Mouse (Mus musculus) cerebral cortex, adult 2 months (tissue): ENCODE data around the gene Ddn.

Source experiments
- WGBS: fragments of 180-500 bp; shearing (Covaris S2); methylation state at CpG from one replicate; pipeline ENCODE4 v1.1.7; 2018; 5-methylcytosine and 5-hydroxymethylcytosine counted together

The Ddn gene

GRCm38 (mm10) chr15:98809390-98809789 lies at the start of gene Ddn:
TSS of gene Ddn (minus strand) at chr15:98809490.
- WGBS, result 58% methylated on average over 3 of the region's 3 CpGs

- WGBS, result 90% methylated on average over 16 of the region's 16 CpGs
These were observed 44.9 kb upstream of the Ddn start for GRCm38 (mm10) chr15:98854214-98854613.

DNA sequence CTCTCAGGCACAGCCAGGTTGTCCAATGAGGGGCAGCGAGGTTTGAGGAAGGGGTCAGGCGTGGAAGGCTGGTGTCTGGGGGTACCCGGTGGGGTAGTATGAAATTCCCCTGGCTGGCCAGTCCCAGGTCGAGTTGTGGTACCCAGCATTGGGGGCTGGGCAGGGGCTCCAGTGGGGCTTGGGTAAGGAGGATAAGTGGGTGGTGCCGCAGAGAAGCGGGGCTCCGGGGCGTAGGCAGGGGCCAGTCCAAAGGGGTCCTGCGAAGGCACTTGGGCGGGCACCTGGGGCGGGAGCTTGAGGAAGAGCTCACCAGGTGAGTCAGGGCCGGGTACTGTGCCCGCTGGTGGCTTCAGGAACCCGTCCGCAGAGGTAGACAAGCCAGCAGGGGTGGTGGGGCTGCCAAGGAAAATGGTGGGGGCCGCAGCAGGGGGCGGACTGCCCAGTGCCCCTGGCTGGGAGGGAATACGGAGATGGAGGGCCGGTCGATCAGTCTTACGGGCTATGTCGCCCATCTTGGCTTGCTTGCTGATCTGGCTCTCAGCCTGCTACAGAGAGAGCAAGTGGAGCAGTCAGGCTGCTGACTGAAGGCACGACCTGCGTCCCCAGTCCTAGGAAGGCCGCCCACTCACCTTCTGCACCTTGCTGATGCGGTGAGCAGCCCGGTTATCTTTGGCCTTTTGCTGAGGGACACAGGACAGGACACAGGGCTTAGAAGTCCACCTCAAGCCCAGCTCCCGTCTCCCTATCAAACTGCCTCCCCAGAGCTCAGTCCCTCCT lies 44.1 kb upstream of the Ddn start:
- WGBS, result 84% methylated on average over 28 of the region's 28 CpGs

DNA sequence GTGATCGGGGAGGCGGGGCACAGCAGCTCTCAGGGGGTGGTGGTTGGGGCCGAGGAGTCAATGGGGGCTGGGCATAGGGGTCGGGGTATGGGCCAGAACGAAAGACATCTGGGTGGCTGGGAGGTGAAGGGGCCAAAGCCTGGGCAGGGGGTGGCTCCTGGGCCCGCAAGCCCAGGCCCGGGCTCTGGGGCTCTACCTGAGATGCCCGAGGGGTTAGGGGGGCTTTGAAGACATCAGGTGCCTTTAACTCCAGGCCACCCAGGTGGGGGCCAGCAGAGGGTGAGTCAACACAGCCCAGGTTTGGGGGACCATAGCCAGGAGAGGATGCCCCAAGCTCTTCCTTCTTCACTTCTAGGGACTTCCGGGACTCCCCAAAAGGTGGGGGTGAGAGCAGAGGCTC lies 43.4 kb upstream of the Ddn start:
- 90% methylated on average over 9 of the region's 9 CpGs for WGBS

DNA sequence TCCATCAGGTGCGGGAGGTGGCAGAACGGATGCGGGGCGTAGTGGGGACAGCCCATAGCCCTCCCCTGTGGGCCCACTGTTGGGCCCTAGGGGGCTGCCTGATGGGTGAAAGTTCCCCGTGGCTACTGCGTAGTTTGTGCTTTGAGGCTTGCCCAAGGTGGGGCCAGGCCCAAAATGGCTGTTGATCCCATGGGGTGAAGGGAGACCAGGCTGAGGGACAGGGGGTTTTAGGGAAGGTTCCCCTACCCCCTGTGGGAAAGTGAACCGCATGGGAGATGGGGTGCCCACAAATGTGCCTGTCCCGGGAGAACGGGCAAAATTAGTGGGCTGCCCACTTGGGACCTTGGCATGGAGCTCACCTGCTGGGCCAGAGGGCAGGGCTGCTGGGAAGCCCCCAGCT lies 42.8 kb upstream of the Ddn start:
- WGBS, result 91% methylated on average over 9 of the region's 9 CpGs

DNA sequence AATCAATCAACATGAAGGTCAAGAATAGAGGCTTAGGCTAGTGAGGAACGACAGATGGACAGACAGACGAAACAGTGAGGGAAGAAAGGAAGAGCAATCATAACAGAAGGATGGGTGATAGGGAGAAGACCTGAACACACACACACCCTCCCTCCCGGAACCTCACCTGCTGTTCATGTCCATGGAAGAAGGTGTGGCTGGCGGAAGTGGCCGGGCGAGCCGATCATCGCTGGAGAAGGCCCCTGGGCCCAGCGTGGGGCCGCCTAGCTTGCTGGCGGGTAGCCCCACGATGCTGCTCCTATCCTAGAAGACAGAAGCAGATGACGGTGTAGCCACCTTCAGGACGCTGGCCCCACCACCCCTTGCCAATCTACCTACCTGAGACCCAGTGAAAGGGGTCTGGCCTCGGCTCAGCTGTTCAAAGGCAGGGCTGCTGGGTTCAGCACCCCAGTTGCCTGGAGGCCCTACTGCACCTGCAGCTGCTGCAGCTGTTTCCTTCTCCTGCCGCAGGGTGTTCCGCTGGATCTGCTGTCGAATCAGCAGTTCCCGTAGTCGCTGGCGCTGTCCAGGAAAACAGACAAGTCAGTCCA lies 42.0 kb upstream of the Ddn start:
- WGBS, result 84% methylated on average over 21 of the region's 21 CpGs

DNA sequence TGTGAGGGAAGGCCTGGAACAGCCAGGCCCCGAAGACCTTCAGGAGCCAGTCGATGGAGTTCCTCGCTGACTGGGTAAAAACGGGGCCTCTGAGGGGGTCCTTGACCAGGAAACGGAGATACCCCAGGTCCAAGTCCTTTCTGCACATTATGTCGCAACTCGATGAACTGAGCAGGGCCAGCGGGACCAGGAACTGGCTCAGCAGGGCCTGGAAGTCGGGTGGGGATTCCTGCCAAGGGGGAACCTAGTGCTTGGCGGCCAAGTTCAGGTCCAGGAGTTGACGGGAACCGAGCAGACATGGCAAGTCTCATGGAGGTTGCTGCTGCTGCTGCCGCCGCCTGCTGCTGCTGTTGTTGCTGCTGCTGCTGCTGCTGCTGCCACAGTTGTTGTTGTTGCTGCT lies 41.4 kb upstream of the Ddn start:
- 80% methylated on average over 12 of the region's 14 CpGs for WGBS

- 86% methylated on average over 16 of the region's 16 CpGs for WGBS
These were observed 40.8 kb upstream of the Ddn start for GRCm38 (mm10) chr15:98849956-98850600.

DNA sequence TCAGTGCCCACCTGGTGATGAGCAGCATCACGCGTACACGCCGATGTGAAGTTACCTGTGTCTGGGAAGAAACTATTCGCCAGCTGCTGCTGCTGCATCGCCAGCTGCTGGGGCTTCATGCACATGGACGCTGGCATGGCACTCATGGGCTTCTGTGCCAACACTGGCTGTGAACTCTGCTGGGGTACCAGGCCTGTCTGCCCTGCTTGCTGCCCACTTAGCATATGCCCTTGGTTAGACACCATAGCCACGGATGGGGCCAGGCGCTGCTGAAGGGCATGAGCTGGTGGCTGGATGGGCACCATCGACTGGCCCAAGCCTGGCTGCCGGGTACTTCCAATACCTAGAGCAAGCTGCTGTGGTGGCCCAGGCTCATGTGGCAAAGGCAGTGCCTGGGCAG lies 39.9 kb upstream of the Ddn start:
- 94% methylated on average over 11 of the region's 11 CpGs for WGBS

DNA sequence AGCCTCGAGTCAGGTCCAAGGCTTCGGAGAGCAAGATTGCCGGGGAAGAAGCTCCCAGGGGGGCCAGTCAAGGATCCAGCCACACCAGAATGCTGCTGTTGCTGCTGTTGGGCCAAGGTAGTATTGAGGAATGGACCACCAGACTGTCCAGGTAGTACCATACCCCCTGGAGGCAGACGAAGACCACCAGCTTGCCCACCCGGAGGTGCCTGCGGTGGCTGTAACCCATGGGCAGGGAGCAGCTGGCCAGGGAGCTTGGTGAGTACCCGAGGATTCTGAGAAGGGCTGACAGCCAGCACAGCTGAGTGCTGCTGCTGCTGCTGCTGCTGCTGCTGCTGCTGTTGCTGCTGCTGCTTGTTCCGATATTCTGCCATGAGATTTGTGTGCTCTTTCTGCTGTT lies 36.9 kb upstream of the Ddn start:
- WGBS, result 80% methylated on average over 8 of the region's 8 CpGs

DNA sequence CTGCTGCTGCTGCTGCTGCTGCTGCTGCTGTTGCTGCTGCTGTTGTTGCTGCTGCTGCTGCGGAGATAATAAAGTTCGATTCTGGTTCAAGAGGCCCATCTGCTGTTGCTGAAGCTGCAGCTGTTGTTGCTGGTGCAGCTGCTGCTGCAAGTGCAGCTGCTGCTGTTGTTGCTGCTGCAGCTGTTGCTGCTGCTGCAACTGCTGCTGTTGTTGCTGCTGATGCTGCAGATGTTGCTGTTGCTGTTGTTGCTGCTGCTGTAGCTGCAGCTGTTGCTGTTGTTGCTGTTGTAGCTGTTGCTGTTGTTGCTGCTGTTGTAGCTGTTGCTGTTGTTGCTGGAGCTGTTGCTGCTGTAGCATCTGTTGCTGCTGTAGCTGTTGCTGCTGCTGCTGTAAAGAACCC lies 35.9 kb upstream of the Ddn start:
- WGBS, result 92% methylated on average over 2 of the region's 2 CpGs

DNA sequence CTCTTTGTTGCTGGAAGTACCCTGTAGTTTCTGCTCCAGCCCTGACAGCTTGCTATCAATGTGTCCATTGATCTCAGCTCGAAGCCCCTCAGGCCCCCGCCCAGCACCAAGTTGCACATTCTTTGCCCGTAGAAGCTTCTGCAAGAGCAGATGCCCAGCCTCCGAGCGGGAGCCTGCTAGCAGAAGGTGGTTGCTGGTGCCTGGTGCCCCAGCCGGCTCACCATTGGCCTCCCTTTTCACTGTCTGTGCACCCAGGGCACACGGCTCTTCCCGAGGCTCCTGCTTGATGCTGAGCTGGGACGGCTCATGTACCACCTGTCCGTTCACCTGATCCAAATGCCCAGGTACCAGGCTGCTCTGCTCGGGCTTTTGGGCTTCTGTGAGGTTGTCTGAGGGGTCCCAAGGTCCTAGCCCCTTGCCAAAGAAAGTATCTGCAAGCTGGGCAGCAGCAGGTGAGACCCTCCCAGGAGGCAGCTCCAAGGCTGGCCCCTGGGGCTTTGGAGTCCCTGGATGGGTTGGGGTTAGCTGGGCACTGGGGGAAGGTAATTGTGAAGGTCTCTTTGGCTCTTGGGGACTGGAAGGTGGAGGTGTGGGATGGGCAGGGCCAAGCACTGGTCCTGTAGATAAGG lies 34.4 kb upstream of the Ddn start:
- 81% methylated on average over 11 of the region's 11 CpGs for WGBS

DNA sequence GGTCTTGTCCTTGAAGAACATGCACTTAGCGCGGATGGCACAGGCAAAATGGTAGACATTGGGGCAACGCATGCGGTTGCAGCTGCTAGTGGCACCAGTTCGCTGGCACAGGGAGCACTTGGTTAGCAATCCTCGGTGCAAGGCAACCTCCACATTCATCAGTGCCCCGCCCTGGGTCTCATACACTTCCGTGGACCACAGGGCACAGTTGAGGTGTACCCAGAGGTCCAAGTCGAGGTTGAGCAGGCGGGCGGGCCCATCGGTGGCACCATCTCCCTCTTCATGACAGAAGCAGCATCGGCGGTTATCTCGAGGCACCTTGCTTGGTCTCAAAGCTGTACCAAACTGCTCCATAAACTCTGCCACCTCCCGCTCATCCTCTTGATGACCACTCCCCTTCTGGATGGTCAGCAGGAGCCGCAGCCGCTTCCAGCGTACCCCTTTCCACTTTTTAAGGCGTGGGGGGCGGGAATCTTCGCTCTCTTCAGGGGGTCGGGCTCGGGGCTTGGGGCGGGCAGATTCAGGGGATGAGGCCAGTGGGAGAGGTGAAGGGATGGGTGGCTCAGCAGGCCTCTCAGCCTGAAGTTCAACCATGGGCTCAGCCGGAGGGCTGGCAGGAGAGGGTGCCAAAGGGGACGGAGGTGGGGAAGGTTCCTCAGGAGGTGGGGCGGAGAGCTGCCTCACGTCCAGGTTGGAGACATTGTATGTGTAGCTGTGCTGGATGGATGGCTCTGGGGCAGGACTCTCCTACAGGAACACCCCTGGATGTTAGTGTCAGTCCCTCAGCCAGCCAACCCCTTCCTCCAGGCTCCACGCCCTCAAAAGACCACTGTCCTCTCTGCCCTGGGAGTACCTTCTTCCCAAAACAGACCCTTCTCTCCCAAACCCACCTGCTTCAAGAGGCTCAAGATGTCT lies 30.6 kb upstream of the Ddn start:
- WGBS, result 95% methylated on average over 30 of the region's 30 CpGs

DNA sequence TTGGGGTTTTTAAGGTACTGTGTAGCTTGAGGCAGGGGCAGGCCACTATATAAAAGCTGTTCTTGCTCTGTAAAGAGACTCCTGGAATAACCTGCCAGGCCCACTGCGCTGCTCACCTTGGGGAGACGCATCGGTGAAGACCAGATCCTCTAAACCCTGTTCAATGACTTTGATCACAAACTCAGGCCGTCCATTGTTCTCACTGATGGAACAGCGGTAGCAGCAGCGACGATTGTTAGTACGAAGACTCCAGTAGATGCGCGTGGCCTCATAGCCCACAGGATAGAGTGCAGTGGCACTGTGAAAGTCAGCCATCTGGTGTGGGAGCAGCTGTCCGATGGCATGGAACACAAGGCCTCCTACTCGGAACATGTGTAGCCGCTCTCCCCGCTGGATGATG lies 29.9 kb upstream of the Ddn start:
- 91% methylated on average over 14 of the region's 14 CpGs for WGBS

DNA sequence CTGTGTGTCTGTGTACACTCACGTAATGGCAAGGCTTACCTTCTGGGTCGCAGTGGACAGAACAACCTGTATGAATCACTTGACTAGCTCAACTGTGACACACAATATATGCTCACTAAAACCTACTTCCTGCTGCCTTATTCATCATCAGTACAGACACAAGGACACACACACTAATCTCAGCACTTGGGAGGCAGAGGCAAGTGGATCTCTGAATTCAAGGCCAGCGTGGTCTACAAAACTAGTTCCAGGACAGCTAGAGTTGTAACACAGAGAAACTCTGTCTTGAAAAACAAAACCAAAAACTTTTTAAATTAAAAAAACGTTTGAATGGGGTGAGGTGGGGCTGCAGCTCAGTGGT lies 28.4 kb upstream of the Ddn start:
- WGBS, result 75% methylated on average over 4 of the region's 4 CpGs

DNA sequence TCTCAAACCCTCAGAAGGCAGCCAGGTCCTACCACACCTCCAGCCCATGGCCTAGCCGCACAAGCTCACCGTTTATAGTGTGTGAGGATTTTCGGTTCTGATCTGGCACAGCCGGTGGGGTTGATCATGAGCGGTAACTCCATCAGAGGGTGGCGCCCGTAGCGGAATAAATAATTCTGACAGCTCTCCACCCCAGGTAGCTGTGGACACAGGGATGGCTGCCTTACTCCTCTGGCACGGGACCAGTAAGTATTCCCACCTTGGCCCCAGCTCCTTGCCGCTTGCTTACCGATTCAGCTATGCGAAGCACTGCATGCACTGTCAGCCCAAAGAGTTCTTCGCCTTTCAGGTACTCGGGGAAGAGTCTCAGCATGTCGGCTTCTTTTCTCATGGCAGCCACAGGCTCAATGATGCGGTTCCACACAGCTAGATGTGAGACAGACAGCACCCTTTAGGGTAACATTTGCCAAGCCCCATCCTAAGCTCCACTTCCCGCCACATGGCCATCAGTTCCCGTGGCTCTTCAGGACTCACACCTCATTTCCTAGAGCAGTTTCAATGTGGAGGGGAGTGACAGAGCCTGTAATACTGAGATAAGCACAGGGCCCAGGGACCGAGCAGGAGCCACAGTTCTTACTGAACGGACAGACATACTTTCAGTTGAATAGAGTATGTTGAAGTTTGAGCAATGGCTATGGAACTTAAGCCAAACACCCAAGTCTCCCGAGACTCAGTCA lies 27.9 kb upstream of the Ddn start:
- 92% methylated on average over 21 of the region's 21 CpGs for WGBS

- 93% methylated on average over 14 of the region's 14 CpGs for WGBS
These were observed 26.0 kb upstream of the Ddn start for GRCm38 (mm10) chr15:98835291-98835690.

GRCm38 (mm10) chr15:98834059-98834458 lies 24.8 kb upstream of the Ddn start:
- 82% methylated on average over 13 of the region's 13 CpGs for WGBS

- 87% methylated on average over 11 of the region's 11 CpGs for WGBS
These were observed 24.0 kb upstream of the Ddn start for GRCm38 (mm10) chr15:98833281-98833680.

DNA sequence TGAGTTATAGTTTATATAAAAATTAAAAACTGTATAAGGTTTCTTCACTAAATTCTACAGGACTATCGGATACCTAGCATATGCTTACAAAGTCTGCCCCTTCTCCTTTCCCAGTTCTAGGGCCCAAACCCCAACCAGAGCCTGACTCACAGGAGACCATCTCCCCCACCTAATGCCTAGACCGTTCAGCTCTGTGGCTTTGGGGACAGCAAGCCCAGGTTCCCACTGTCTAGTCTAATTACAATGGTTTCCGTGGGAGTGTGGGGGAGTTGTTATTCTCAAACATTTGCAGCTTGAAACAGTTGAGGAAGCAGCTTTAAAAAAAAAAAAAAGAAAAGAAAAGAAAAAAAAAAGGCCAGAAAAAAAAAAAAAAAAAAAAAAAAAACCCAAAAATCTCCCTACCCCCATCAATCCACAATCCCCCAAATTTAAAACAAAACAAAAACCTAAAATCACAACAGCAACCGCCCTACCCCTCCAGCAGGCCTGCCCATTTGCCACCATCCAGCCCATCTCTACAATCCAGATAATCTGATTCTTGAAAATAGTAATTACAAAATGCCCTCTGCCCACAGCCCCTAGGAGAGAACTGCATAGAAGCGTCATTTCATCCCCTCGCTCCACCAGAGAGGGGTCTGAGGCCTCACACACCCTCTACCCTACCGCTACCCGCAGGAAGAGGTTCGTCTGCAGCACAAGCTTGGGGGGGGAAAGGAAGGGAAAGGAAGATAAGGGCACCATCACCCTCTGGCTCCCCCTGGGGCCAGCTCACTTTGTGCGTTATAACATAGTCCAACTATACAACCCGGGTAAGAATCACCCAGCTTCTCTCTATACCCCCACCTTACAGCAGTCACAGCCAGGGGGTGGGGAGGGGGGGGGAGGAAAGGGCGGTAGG lies 23.1 kb upstream of the Ddn start:
- WGBS, result 43% methylated on average over 12 of the region's 12 CpGs
